Mouse (Mus musculus) embryonic facial prominence, embryonic 11.5 days (tissue): ENCODE results near the gene Dcaf15. TPM values are rescaled to one million over a fixed set of nuclear protein-coding genes. Genes with fewer than 3 reads are reported as not detected.

ENCODE experiments used
- ATAC-seq: fragments of 200-750 bp; cut with Nextera tagmentation; replicated peaks from 2 replicates; pipeline ENCODE4 v1.8.0; 2017; ENCODE audit warnings: low read depth; ENCODE audit not compliant: insufficient number of reproducible peaks, low FRiP score, low TSS enrichment
- DNase-seq: peaks from one replicate; pipeline ENCODE4 v3.0.0-alpha.2; 2015; ENCODE audit warnings: low spot score
- H3K27ac ChIP-seq: fragments of 300-500 bp; sonication (generic); replicated peaks from 2 replicates; pipeline ENCODE4 v1.5.1; 2014; ENCODE audit warnings: mild to moderate bottlenecking, low read depth, low read length, control low read depth
- H3K27me3 ChIP-seq: fragments of 300-500 bp; sonication (generic); 2 replicates; pipeline ENCODE4 v1.6.1; 2014; ENCODE audit warnings: mild to moderate bottlenecking, low read length, moderate library complexity, mixed read lengths; ENCODE audit not compliant: control insufficient read depth, insufficient read depth
- H3K36me3 ChIP-seq: fragments of 300-500 bp; sonication (generic); replicated peaks from 2 replicates; pipeline ENCODE4 v1.6.1; 2014; ENCODE audit warnings: low read depth, mild to moderate bottlenecking, low read length, moderate library complexity, mixed read lengths; ENCODE audit not compliant: control insufficient read depth, insufficient read depth
- H3K4me1 ChIP-seq: fragments of 300-500 bp; sonication (generic); 2 replicates; pipeline ENCODE4 v1.6.1; 2014; ENCODE audit warnings: low read length, mixed read lengths; ENCODE audit not compliant: control insufficient read depth, insufficient read depth
- H3K4me2 ChIP-seq: fragments of 300-500 bp; sonication (generic); 2 replicates; pipeline ENCODE4 v1.6.1; 2014; ENCODE audit warnings: low read depth, mild to moderate bottlenecking, control low read depth, low read length, moderate library complexity
- H3K4me3 ChIP-seq: fragments of 300-500 bp; sonication (generic); 2 replicates; pipeline ENCODE4 v1.5.1; 2014; ENCODE audit warnings: low read depth, low read length, control low read depth
- H3K9ac ChIP-seq: fragments of 300-500 bp; sonication (generic); replicated peaks from 2 replicates; pipeline ENCODE4 v1.6.1; 2014; ENCODE audit warnings: mild to moderate bottlenecking, control low read depth, low read length
- H3K9me3 ChIP-seq: fragments of 300-500 bp; sonication (generic); replicated peaks from 2 replicates; pipeline ENCODE4 v1.6.1; 2016; ENCODE audit warnings: mild to moderate bottlenecking, low read length, inconsistent platforms, mixed read lengths; ENCODE audit not compliant: control insufficient read depth
- WGBS: fragments of 180-500 bp; shearing (Covaris S2); extraction: QIAGEN DNeasy Blood & Tissue Kit; methylation state at CpG from one replicate; pipeline ENCODE4 v1.1.7; 2014; 5-methylcytosine and 5-hydroxymethylcytosine counted together
- polyA plus RNA-seq: library from polyadenylated mRNA; unstranded; fragments of >200 nt; fragmentation: Nextera tagmentation; extraction: Ambion mirVana; gene quantifications from 2 replicates; pipeline ENCODE4 v1.2.1, GENCODE M21; 2014

Gene Dcaf15
- polyA plus RNA-seq, 1 experiment from 2014 or later: 9.8 TPM

GRCm38 (mm10) chr8:84076412-84076811 lies 28.2 kb downstream of the Dcaf15 start:
- no peaks in the 10 kb centered on the region for H3K4me1 ChIP-seq
- H3K4me3 ChIP-seq: no peak overlapping the region
- 79% methylated on average over 1 of the region's 1 CpGs for WGBS
- H3K9ac ChIP-seq: no peak overlapping the region
- no peaks in the 10 kb centered on the region for H3K36me3 ChIP-seq
- H3K9me3 ChIP-seq: no peaks in the 10 kb centered on the region
- no peak overlapping the region for H3K27ac ChIP-seq
- ATAC-seq (no peak), DNase-seq (no peak)
- no peak overlapping the region for H3K4me2 ChIP-seq
- H3K27me3 ChIP-seq: no peaks in the 10 kb centered on the region

- WGBS: 64% methylated on average over 10 of the region's 10 CpGs
- Histone ChIP-seq H3K27ac (no peak overlapping the region), H3K36me3 (no peaks in the 10 kb centered on the region), H3K27me3 (no peaks in the 10 kb centered on the region), H3K4me3 (no peak overlapping the region), H3K4me2 (no peak overlapping the region), H3K9me3 (no peaks in the 10 kb centered on the region), H3K4me1 (peaks cover 2% of the 10 kb centered on the region; the same call in 1 of the 2 replicates), H3K9ac (no peak overlapping the region)
- ATAC-seq (no peak), DNase-seq (no peak)
These were observed 31.2 kb downstream of the Dcaf15 start for GRCm38 (mm10) chr8:84073230-84073976.

GRCm38 (mm10) chr8:84072321-84072720 lies 32.2 kb downstream of the Dcaf15 start:
- peaks cover 2% of the 10 kb centered on the region; the same call in 1 of the 2 replicates for H3K4me1 ChIP-seq
- no peak for ATAC-seq

GRCm38 (mm10) chr8:84071921-84072320 lies 32.6 kb downstream of the Dcaf15 start:
- Histone ChIP-seq H3K4me3 (no peak overlapping the region), H3K27ac (no peak overlapping the region), H3K9ac (no peak overlapping the region), H3K4me2 (no peak overlapping the region), H3K27me3 (no peaks in the 10 kb centered on the region), H3K36me3 (no peaks in the 10 kb centered on the region), H3K4me1 (peaks cover 2% of the 10 kb centered on the region; the same call in 1 of the 2 replicates), H3K9me3 (no peaks in the 10 kb centered on the region)
- no peak for ATAC-seq
- DNase-seq: no peak
- 74% methylated on average over 3 of the region's 3 CpGs for WGBS

More at GRCm38 (mm10) chr8:84072321-84072720, 32.2 kb downstream of the Dcaf15 start:
- 88% methylated on average over 10 of the region's 10 CpGs for WGBS
- H3K27ac ChIP-seq: no peak overlapping the region
- no peak for DNase-seq
- H3K9ac ChIP-seq: no peak overlapping the region; the same call in 1 of the 2 replicates
- no peaks in the 10 kb centered on the region for H3K27me3 ChIP-seq
- no peak overlapping the region for H3K4me3 ChIP-seq
- no peaks in the 10 kb centered on the region for H3K9me3 ChIP-seq
- no peak overlapping the region for H3K4me2 ChIP-seq
- H3K36me3 ChIP-seq: no peaks in the 10 kb centered on the region

- Histone ChIP-seq H3K9ac (no peak overlapping the region), H3K4me3 (no peak overlapping the region), H3K4me1 (peaks cover 2% of the 10 kb centered on the region; the same call in 1 of the 2 replicates), H3K27ac (no peak overlapping the region), H3K4me2 (no peak overlapping the region), H3K36me3 (no peaks in the 10 kb centered on the region), H3K27me3 (no peaks in the 10 kb centered on the region), H3K9me3 (no peaks in the 10 kb centered on the region)
- DNase-seq (no peak), ATAC-seq (no peak)
- 87% methylated on average over 2 of the region's 2 CpGs for whole genome bisulfite sequencing
These were observed 33.9 kb downstream of the Dcaf15 start for GRCm38 (mm10) chr8:84070667-84071066.

- 89% methylated on average over 5 of the region's 5 CpGs for WGBS
- Histone ChIP-seq H3K4me3 (no peak overlapping the region), H3K27ac (no peak overlapping the region), H3K27me3 (no peaks in the 10 kb centered on the region), H3K36me3 (no peaks in the 10 kb centered on the region), H3K4me2 (no peak overlapping the region), H3K4me1 (peaks cover 2% of the 10 kb centered on the region; the same call in 1 of the 2 replicates), H3K9me3 (no peaks in the 10 kb centered on the region), H3K9ac (no peak overlapping the region)
- ATAC-seq (no peak), DNase-seq (no peak)
These were observed 34.3 kb downstream of the Dcaf15 start for GRCm38 (mm10) chr8:84070241-84070640.

GRCm38 (mm10) chr8:84069750-84070149 lies 34.8 kb downstream of the Dcaf15 start:
- no peak for ATAC-seq
- no peak overlapping the region for H3K27ac ChIP-seq
- no peaks in the 10 kb centered on the region for H3K9me3 ChIP-seq
- no peak overlapping the region for H3K4me2 ChIP-seq
- no peak for DNase-seq
- no peaks in the 10 kb centered on the region for H3K36me3 ChIP-seq
- H3K27me3 ChIP-seq: no peaks in the 10 kb centered on the region
- peaks cover 2% of the 10 kb centered on the region; the same call in 1 of the 2 replicates for H3K4me1 ChIP-seq
- WGBS: 79% methylated on average over 2 of the region's 2 CpGs
- H3K4me3 ChIP-seq: no peak overlapping the region
- no peak overlapping the region for H3K9ac ChIP-seq

GRCm38 (mm10) chr8:84069169-84069568 lies 35.4 kb downstream of the Dcaf15 start:
- ATAC-seq: no peak
- no peak for DNase-seq
- H3K36me3 ChIP-seq: no peaks in the 10 kb centered on the region
- 31% methylated on average over 1 of the region's 1 CpGs for WGBS
- H3K4me2 ChIP-seq: no peak overlapping the region
- no peak overlapping the region for H3K4me3 ChIP-seq
- H3K4me1 ChIP-seq: peaks cover 2% of the 10 kb centered on the region; the same call in 1 of the 2 replicates
- H3K27ac ChIP-seq: no peak overlapping the region
- no peaks in the 10 kb centered on the region for H3K9me3 ChIP-seq
- no peak overlapping the region for H3K9ac ChIP-seq
- no peaks in the 10 kb centered on the region for H3K27me3 ChIP-seq
